Mouse (Mus musculus) layer of hippocampus, adult 11-12 months (tissue): ENCODE data around the gene Myh1.

ENCODE experiments used
- DNase-seq: peaks from one replicate; pipeline ENCODE4 v3.0.0; 2022; ENCODE audit warnings: low spot score

Gene Myh1

DNA sequence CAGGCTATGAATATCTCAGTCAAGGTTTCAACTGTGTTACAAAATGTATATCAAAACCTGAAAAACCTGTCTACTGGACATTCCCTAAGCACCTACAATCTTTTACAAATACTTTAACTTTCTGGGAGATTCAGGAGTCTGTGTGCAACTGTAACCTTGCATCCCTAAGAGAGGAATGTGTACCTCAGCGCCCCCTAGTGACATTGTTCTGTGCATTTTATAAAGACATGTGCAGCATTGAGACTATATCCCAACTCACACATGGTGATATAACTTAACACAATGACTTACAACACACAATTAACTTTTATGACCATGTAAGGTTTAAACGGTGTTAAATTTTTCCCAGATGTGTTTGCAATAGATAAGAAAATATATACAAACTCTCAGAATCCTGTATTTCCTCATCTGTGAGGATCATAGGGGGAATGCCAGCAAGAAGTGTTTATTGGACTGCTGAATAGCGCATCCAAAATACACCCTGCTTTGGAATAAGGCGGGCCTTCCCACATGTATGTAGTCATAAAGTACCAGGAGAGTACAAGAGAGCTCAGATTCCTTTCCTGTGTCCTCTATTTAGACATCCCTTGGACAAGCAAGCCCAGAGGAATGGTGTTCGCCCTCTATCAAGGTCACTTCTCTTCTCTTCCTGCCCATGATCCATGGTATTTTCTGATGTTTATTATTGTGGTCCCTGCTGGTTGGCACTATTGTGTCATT lies 35.9 kb downstream of the Myh1 start:
- peak; percentile 73 for DNase-seq

DNA sequence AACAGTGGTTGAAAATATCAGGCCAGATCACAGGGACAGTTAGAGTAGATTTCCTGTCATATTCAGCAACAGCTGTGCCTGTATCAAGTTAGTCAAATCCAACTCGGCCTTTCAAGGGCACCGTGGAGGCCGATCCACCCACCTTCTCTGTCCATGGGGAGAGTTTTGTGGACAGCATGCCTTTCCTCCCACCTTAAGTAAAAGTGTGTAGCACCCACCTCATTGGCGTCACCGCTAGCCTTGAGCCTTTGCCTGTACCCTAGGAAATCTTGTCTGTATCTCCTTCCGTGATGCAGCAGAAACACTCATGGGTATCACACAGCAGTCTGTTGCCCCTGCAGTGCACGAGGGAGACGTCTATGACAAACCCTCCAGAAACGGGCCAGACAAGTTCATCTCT lies 36.9 kb downstream of the Myh1 start:
- DNase-seq: no peak

DNA sequence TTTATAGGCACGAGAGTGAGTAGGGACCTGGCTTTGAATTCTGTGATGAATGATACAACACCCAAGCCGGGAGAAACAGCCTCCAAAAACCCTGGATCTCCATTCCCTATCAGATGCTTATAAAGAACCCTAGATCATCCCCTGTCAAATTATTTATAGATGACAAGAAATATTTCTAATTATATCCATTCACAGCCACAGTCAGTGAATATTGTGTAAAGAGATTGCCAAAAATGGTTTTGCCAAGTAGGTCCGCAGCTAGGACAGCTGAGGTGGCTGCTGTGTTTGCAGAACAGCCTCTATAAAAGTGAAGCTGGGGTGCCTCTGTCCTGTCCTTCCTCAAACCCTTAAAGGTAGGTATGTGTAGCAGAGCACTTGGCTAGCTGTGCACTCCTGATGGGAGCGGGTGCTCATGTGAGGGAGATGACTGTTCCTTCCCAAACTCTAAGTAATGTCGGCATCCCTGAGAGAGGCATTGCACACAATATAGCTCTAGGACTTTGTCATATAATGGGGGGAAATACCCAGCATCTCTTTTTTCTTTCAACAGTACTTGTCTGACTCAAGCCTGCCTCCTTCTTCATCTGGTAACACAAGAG lies 37.7 kb downstream of the Myh1 start, which contains the start of gene Myh4:
Gene Myh4, plus strand, starts transcription at position 549 of the 599 bp plus-strand sequence.
- DNase-seq: no peak

DNA sequence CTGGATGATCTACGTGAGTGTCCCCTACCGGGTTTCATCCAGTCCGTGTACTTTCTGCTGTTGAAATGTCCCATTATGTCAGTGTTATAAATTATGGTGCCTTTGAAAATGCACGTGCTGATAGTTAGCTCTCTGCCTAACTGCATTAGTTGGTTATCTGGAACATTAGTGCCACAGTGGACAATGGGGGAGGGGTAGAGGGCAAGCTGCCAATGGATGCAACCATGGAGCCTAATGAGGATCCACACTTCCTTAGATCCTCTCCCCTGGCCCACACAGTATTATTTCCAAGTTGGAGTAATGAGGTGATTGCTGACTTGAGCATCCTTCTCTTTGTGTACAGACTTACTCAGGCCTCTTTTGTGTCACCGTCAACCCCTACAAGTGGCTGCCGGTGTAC lies 41.2 kb downstream of the Myh1 start:
- DNase-seq: no peak

DNA sequence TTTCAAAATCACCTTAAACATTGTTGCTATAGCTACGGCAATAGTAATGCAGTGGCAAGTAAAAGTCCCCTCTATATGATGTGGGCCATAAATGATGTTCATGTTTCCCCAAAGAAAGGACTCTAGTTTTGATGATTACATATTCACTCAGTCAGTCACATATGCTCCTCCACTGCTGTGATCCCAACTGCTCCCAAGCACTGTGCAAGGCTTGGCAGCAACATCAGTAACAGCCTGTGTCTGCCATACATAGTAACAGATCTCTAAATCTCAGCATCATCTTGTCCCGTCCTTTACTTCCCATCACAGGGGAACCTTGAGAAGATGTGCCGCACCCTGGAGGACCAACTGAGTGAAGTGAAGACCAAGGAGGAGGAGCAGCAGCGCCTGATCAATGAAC lies 53.8 kb downstream of the Myh1 start:
- DNase-seq: peak; percentile 19

DNA sequence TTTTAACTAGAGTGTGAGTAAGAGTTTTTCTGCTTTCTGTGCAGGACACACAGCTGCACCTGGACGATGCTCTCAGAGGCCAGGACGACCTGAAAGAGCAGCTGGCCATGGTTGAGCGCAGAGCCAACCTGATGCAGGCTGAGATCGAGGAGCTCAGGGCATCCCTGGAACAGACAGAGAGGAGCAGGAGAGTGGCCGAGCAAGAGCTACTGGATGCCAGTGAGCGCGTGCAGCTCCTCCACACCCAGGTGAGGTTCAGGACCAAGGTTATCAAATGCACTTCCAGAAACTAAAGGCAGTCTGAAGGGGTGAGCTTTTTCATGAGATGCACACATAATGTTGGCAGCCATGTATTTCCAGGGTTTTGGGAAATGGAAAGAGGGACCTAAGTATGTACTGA lies 57.2 kb downstream of the Myh1 start:
- DNase-seq: no peak

DNA sequence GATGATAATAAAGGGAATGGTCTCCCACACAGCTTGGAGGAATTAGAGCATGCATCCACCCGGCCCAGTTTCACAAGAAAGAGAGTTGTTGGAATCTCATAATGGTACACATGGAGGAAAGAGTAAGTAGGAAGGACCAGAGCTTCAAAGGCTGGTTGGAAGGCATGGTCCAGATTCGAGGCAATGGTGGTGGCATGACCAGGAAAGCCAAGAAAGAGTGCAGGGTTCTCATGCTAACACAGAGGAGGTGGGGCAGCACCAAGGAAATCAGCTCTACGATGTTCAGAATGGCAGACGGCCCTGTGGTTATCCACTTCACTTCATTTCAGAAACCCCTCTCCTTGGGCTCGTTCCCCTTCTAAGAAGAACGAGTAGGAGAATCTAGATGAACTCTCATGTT lies 61.1 kb downstream of the Myh1 start:
- DNase-seq: no peak
